Mouse (Mus musculus): ENCODE data around the gene Dnajc25.

GRCm38 (mm10) chr4:58997081-58997480, 2.2 kb downstream of the Dnajc25 start:
- no peak for TF ChIP-seq CTCF (IDR thresholded peaks at IDR 0.05; ENCODE audit: low read depth)
- TF ChIP-seq EP300 (IDR thresholded peaks at IDR 0.05; ENCODE audit: low read depth), result no peak
